Mouse (Mus musculus): Measurements from ENCODE around the gene Schip1. TPM values are rescaled to one million over a fixed set of nuclear protein-coding genes. Genes with fewer than 3 reads are reported as not detected.

The Schip1 gene
- polyA plus RNA-seq, 1 experiment from 2014 or later, result 53.6 TPM

GRCm38 (mm10) chr3:68666377-68666776, 601.8 kb downstream of the Schip1 start:
- Histone ChIP-seq H3K9ac (no peak overlapping the region), H3K4me2 (replicated peaks) (no peak overlapping the region), H3K9me3 (no peaks in the 10 kb centered on the region), H3K4me1 (replicated peaks) (no peaks in the 10 kb centered on the region), H3K27ac (no peak overlapping the region), H3K4me3 (replicated peaks) (no peak overlapping the region), H3K36me3 (no peaks in the 10 kb centered on the region), H3K27me3 (replicated peaks) (no peaks in the 10 kb centered on the region)
- no peak for ATAC-seq
- WGBS, result 92% methylated on average over 7 of the region's 7 CpGs

- no peak for ATAC-seq
- WGBS, result 76% methylated on average over 1 of the region's 1 CpGs
- H3K4me3 ChIP-seq (replicated peaks), result no peak overlapping the region
Observed at GRCm38 (mm10) chr3:68667852-68668251, 603.2 kb downstream of the Schip1 start.

GRCm38 (mm10) chr3:68669418-68669974, 604.9 kb downstream of the Schip1 start:
- Histone ChIP-seq H3K4me1 (replicated peaks) (no peaks in the 10 kb centered on the region), H3K9ac (no peak overlapping the region), H3K36me3 (no peaks in the 10 kb centered on the region), H3K4me2 (replicated peaks) (no peak overlapping the region), H3K9me3 (no peaks in the 10 kb centered on the region), H3K27me3 (replicated peaks) (no peaks in the 10 kb centered on the region), H3K4me3 (replicated peaks) (no peak overlapping the region), H3K27ac (no peak overlapping the region)
- no peak for ATAC-seq
- 73% methylated on average over 5 of the region's 5 CpGs for WGBS

More at GRCm38 (mm10) chr3:68667852-68668251, 603.2 kb downstream of the Schip1 start:
- no peak overlapping the region for H3K27ac ChIP-seq
- H3K36me3 ChIP-seq, result no peaks in the 10 kb centered on the region
- H3K9me3 ChIP-seq, result no peaks in the 10 kb centered on the region
- H3K4me2 ChIP-seq (replicated peaks), result no peak overlapping the region
- H3K9ac ChIP-seq, result no peak overlapping the region
- no peaks in the 10 kb centered on the region for H3K4me1 ChIP-seq (replicated peaks)
- H3K27me3 ChIP-seq (replicated peaks), result no peaks in the 10 kb centered on the region

GRCm38 (mm10) chr3:68674721-68675120, 610.1 kb downstream of the Schip1 start:
- H3K9me3 ChIP-seq, result no peaks in the 10 kb centered on the region
- H3K27ac ChIP-seq, result no peak overlapping the region
- no peaks in the 10 kb centered on the region for H3K27me3 ChIP-seq (replicated peaks)
- H3K4me2 ChIP-seq (replicated peaks), result no peak overlapping the region
- WGBS, result 61% methylated on average over 2 of the region's 2 CpGs
- H3K9ac ChIP-seq, result no peak overlapping the region
- no peak for ATAC-seq
- no peaks in the 10 kb centered on the region for H3K4me1 ChIP-seq (replicated peaks)
- no peaks in the 10 kb centered on the region for H3K36me3 ChIP-seq
- H3K4me3 ChIP-seq (replicated peaks), result no peak overlapping the region

- Histone ChIP-seq H3K4me2 (replicated peaks) (no peak overlapping the region), H3K4me1 (replicated peaks) (no peaks in the 10 kb centered on the region), H3K36me3 (no peaks in the 10 kb centered on the region), H3K27me3 (replicated peaks) (no peaks in the 10 kb centered on the region), H3K27ac (no peak overlapping the region), H3K9ac (no peak overlapping the region), H3K9me3 (no peaks in the 10 kb centered on the region), H3K4me3 (replicated peaks) (no peak overlapping the region)
- ATAC-seq, result no peak
- 87% methylated on average over 12 of the region's 12 CpGs for WGBS
Observed at GRCm38 (mm10) chr3:68675216-68675835, 610.7 kb downstream of the Schip1 start.

Other genes starting within 250 kb of the Schip1 start
- not detected in 2 replicates for gene Iqcj, start 172.6 kb upstream of the Schip1 start, polyA plus RNA-seq (2015; fragmentation: Nextera tagmentation; extraction: Ambion mirVana)
- 0.25 TPM in 1 of 2 replicates, not detected in the other for gene Iqschfp, start 172.6 kb upstream of the Schip1 start, polyA plus RNA-seq (2015; fragmentation: Nextera tagmentation; extraction: Ambion mirVana)